Mouse (Mus musculus) ES-Bruce4 (cell line): ENCODE data around the gene Gatad2a.
A peak's percentile ranks its signal among the peaks of the same experiment; 100 is the strongest.

ENCODE experiments used
- CTCF ChIP-seq: IDR thresholded peaks from one replicate; pipeline ENCODE4 v1.8.1; 2011; ENCODE audit warnings: low read depth, low read length
- EP300 ChIP-seq: IDR thresholded peaks from 2 replicates; pipeline ENCODE4 v1.6.1; 2011; ENCODE audit warnings: low read depth, low read length; ENCODE audit not compliant: insufficient read depth
- POLR2A ChIP-seq: IDR thresholded peaks from one replicate; pipeline ENCODE4 v1.8.1; 2011; ENCODE audit warnings: low read length; ENCODE audit not compliant: insufficient read depth

DNA sequence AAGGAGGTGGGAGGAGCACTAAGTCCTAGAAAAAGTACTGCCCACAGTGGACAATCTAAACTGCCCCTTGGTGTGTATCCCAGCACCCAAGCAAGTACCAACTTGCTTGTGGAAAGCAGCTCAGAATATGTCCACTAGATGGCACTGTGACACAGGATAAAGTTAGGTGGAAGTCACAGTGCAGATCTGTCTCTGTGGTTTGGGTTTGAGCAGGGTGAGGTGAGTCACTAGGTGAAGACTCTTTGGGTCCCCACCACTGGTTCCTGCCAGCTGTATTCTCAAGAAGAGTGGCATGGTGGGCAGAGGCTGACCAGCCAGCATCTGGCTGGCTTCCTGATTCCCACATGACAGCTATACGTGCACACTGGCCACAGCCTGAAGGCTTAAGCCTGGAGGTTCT is 77.2 kb downstream of the Gatad2a start:
- TF ChIP-seq POLR2A (no peak), CTCF (peak; percentile 42), EP300 (no peak)
